Mouse (Mus musculus) monocyte, adult 2 months (primary cell): ENCODE measurements around the gene Pex6.
"Not testable (repeated sequence)": the region's sequence is repeated elsewhere in the genome, so short reads cannot be mapped to it uniquely, and the experiment has no call there.

ENCODE experiments used
- DNase-seq, 2 experiments: peaks; one replicate each; pipeline ENCODE4 v3.0.0; 2022; ENCODE audit warnings: low spot score in 2 of 2, low read depth in 1 of 2

The Pex6 gene

GRCm38 (mm10) chr17:46734055-46734454 is 22.8 kb downstream of the Pex6 start:
- DNase-seq, result no peak

DNA sequence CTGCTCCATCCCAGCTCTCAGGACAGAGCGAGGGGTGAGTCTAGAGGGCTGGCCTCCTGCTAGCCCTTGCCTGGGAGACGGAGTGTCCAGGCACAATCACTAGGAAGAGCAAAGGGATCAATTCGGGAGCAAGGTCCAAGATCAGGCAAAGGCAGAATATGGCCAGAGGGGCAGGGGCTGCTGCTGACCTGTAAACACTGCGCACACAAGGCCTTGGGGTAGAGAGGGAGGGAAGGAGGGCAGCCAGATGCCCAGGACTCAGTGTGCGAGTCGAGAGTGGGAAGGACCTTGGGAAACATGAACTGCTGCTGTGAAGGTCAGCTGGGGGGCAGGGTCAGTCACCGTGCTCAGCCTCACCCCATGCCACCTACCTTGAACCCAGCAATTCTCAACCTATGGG is 24.0 kb downstream of the Pex6 start:
- DNase-seq, result no peak

GRCm38 (mm10) chr17:46736160-46736559 is 24.9 kb downstream of the Pex6 start:
- DNase-seq, result peak in 1 of 2 experiments; percentile 39

GRCm38 (mm10) chr17:46741305-46741704 is 30.0 kb downstream of the Pex6 start:
- DNase-seq, result no peak

DNA sequence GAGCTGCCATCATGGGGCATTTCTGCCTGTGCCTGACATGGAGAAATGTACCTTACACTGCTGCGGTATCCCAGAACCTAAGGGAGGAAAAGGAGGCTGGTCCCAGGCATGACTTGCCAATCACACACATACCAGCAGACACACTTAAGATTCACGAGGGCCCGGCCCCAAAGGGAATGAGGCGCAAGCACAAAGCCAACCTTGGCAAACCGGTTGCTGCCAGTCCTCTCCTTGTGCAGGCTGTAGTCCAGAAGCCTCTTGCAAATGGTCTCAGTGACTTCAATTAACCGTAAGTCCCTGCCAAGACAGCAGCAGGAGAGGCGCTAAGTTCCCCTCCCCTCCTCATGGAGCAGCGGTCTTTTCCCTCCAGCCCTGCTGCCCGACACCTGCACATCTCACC is 31.7 kb downstream of the Pex6 start:
- no peak for DNase-seq

- no peak for DNase-seq
Measured at GRCm38 (mm10) chr17:46745506-46745905, 34.2 kb downstream of the Pex6 start.

DNA sequence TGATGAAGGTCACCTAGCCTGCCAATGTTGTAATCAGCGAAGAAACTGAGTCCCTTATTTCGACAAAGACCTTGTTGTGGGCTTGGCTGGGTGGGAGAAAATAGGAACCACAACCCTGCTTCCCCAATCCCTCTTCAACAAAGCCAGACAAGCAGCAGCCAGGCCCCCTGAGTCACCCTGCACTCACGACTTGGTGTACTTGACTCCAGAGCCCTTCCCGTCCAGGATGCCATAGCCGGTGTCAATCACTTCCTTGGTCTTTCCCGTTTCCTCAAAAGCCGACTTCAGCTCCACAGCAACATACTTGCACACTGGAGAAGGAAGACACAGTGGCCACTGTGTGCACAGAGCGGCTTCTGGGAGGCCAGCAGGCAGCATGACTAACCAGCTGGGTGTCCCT is 36.0 kb downstream of the Pex6 start:
- peak; percentile 61 to 84 for DNase-seq

DNA sequence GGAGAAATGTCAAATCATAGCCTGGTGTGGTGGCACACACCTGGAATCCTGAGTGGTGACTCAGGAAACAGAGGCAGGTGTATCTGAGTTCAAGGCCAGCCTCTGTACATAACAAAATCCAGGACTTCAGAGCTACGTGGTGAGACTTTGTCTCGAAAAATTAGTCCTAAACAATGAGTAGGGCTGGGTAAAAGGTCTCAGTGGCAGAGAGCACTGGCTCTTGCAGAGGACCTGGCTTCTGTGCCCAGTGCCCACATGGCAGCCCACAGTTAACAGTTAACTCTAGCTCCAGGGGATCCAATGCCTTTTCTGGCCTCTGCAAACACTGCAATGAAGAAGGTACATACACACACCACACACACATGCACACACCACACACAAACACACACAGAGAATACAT is 36.5 kb downstream of the Pex6 start:
- no peak for DNase-seq

DNA sequence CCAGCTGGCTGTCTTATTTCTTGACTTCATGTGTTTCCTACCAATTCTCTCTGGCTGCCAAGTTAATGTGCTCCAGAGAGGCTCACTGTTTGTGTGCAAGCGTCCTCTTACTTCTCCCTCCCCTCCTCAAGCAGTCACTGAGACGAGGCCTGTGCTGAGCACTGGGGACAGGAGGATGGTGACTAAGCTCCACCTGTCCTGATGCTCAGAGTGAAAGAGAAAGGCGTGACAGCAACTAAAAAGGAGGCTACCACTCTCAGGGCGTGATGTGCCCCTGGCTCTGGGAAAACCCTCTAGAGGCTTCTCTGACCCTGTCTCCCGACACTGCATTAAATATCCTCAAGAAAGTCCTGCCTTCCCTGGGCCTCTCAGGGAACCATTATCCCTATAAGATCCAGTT is 38.0 kb downstream of the Pex6 start:
- no peak for DNase-seq

- DNase-seq, result no peak
Measured at GRCm38 (mm10) chr17:46750580-46750979, 39.3 kb downstream of the Pex6 start.

GRCm38 (mm10) chr17:46751056-46751793 is 40.0 kb downstream of the Pex6 start:
- peak; percentile 83 to 86 for DNase-seq

DNA sequence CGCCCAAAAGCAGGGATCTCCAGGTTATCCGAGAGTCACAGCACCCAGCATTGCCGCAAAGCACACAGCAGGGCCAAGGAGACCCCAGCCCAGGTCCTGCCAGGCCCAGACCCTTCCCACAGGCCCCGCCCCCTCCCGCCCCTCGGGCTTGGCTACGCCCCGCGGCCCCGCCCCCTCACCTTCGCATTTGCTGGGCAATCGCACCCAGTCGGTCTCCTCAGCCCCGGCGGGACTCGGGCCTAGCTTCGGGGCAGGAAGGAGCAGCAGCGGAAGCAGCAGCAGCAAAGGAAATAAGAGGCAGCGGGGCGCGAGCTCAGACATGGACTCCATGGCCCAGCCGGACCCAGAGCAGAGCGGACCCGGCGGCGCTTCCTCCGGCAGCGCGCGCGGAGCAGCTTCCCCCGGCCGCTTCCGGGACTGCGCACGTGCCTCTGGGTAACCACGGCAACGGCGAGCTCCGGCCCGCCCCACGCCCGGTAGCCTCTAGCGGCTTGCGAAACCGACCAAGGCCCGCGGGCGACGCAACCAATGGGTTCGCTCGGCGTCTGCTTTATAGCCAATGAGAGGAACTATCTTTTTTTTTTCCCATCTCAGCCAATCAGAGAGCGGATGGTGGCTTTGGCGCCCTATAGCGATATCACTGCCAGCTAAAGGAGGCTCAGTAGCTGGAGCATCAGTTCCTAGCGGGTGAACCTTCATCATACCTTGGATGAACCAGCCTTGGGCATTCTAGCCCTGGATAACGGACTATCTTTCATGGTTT is 40.7 kb downstream of the Pex6 start, which contains the start of gene Cnpy3:
Cnpy3 (minus strand) TSS at position 421 of the 763 bp plus-strand sequence.
- DNase-seq, result peak; percentile 95 to 97

DNA sequence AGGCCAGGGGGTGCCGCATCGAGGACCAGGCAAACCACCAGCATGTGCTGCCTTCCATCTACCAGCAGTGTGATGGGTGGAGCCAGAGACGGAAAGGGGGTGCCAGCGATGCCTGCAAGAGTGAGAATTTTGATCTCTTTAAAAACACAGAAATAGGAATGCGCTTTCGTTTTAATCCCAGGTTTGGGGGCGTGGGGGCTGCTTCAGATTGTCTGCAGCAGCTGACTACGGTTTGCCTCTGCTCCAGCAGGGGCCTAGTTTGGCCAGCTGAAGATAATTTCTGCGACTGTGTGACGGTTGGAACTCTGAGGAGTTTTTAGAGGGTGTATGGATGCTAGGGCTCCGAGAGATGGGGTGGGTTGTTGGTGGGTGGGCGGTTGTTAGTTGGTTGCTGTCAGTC is 47.5 kb downstream of the Pex6 start:
- no peak for DNase-seq

GRCm38 (mm10) chr17:46763544-46763943 is 52.3 kb downstream of the Pex6 start, which contains the start of gene Ptcra:
Gene Ptcra, minus strand, starts transcription at chr17:46763712.
- DNase-seq, result no peak

GRCm38 (mm10) chr17:46764916-46765315 is 53.7 kb downstream of the Pex6 start:
- not testable (repeated sequence) for DNase-seq

DNA sequence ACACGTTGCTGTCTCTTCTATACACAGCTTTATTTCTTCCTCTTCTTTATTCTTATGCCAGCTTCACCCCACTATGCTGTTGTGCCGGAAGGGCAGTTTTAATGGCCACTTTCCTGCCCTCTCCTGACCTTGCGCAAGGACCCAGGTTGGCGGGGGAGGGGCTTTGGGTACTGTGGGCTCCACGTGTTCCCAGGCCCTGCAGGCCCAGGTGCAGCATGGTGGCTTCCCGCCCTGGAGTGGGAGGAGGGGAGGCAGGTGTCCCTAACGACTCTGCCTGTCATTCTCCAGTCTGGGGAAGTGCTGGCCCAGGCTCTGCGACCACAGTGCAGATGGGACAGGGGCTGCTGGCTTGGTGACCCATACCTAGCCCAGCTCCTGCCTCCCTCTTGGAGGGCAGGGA is 56.6 kb downstream of the Pex6 start:
- no peak for DNase-seq

DNA sequence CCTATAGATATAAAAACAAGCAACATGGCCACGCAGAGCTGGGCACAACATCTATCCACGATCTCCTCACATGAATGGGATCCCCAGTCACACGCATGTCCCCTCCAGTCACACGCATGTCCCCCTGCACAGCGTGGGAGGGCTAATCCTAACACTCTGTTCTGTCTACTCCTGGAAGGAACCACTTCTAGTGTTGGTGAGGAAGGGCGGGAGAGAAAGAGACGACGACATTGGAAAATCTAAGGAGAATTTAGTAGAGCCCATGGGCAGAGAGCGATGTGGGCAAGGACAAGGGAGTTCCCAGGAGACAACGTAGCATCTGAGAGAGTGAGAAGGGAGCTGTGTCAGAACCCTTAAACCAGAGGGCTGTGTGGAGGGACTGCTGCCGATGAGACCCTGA is 59.3 kb downstream of the Pex6 start:
- DNase-seq, result no peak

- no peak for DNase-seq
Measured at GRCm38 (mm10) chr17:46771025-46771424, 59.8 kb downstream of the Pex6 start.

DNA sequence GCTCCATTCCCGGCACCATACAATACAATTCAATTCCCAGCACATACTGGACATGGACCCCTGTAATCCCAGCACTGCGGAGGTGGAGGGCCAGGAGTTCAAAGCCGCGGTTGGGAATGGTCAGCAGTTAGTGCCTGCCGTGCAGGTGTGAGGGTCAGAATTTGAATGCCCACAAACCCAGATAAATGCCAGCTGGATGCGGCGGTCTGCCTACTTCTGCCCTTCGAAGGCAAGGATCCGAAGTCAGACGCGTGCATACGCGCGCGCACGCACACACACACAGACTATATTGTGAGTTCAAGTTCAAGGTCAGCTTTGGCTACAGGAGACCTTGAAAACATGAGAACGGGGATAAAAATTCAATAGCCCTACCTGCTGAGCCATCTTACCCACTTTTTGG is 60.4 kb downstream of the Pex6 start:
- no peak for DNase-seq

DNA sequence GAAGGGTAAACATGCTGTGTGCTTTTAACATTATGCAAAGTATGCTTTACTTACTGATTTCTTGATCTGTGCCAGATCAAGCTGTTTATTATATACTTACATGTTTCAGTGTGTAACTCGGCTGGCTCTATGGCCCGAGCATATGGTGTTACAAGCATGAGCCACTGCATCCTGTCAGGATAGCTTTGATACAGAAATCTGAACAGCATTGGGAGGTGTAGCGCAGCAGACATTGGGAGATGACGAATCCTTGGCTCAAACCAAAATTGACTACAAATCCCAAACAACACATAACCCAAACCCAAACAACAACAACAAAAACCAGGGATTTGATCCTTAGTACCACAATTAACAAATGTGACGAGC is 60.8 kb downstream of the Pex6 start:
- DNase-seq, result no peak

DNA sequence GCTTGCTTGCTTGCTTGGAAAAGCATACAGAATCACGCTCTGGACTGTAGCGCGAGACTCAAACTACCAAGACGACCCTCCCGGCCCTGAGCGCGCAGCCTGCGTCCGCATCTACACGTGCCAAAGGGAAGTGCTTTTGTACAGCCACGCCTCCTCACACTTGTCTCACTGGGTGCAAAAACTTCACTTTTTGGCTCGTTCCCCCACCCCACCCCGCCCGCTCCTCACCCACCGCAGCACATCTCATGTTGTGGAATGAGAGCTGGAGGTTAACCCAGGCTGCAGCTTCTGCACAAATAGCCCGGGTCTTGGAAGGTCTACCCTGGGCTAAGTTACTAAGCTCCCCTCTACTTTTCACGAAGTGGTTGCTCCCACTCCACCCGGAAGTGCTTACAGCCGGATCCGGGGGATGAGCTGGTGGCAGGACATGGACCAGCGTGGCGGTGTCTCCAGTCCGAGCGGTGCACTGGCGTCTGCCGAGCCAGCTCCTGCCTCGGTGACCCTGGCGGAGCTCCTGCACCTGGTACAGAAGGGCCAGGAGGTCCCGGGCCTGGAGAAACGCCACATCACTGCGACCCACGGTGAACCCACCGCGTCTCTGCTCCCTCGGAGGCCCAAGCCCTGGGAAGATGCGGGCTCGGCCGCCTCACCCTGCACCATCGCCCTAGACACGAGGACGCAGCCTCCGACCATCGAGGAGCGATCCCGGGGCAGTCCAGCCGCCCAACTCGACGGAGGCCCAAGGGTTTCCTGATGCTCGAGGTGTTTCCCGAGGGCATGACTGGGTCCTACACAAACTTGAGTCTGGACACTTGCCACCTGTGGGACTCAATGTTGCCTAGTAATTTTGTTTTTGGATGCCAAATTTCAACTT is 61.4 kb downstream of the Pex6 start, which contains the start of gene 2310039H08Rik:
2310039H08Rik (plus strand) TSS at position 232 of the 874 bp plus-strand sequence.
- DNase-seq, result peak; percentile 54 to 63
